Mouse (Mus musculus) spleen, adult 18-20 months (tissue): ENCODE data around the gene Pigu.

Experiments
- DNase-seq, 2 experiments: peaks; one replicate each; pipeline ENCODE4 v3.0.0; 2022; ENCODE audit warnings: mixed read lengths in 2 of 2

Pigu gene

DNA sequence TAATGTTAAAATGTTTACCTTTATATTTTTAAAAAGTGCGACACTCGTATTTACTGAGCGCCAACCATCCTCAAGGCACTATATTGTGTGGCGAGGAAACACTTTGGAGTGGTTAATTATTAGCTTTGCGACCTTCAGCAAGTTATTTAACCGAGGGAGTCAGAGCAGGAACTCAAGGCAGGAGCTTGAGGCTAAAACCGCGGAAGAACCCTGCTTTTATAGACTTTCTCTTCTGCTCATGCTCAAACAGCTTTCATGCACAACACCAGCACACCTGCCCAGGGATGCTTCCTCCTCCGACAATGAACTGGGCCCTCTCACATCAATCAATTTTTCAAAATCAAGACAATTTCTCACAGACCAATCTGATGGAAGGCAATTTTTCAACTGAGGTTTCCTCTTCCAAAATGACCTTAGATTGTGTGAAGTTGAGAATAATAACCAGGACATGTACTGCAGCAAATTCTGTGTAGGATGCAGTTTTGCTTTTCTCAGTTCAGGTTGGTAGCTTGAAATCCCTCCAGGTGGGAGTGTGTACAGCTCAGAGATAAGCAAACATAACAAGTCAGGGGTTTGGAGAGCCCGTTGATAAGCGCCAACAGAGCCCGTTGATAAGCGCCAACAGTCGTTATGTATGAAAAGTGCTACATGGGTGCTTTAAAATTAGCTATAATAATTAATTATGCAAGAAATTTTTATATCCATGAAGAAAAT is 613 bp upstream of the Pigu start:
- peak in 1 of 2 experiments; percentile 18 for DNase-seq

DNA sequence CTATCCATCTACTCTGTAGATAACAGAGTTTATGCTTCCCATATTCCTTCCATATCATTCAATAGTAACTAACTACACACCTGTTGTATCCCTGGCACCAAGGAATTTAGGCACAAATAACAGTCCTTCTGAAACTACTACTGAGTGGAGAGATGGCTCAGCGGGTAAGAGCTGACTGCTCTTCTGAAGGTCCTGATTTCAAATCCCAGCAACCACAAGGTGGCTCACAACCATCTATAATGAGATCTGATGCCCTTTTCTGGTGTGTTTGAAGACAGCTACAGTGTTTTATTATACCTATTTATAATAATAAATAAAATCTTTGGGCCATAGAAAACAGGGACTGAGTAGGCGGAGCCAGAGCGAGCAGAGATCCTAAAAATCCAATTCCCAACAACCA is 2.8 kb downstream of the Pigu start:
- DNase-seq = no peak

DNA sequence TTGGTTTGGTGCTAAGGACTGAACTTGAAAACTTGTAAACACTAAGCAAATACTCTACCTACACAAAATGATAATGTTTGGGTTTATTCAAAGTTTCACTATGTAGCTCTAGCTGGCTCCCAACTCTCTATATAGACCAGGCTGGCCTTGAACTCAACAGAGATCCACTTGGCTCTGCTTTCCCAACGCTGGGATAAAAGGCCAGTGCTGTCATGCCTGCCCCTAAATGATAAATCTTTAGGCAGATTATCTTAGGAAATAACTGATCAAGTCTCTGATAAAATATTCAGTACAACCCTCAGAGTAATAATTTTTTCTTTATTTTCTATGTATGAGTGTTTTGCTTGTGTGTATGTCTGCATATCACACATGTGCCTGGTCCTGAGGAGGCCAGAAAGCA is 10.6 kb downstream of the Pigu start:
- DNase-seq = no peak

DNA sequence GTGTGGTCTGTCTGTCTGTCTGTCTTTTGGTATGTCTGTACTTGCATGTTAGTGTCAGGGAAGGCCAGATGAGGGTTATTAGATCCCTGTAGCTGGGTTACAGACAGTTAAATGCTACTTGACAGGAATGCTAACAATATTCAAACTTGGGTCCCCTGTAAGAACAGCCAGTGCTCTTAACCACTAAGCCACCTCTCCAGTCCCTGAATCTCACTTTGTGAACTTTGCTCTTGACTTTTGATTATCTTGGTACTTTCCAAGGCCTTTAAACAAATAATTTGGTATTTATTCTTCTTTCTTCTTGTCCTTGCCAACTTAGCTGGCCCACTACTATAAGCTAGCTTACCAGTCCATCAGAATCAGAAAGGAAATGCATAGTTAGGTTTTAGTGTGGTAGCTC is 17.1 kb downstream of the Pigu start:
- no peak for DNase-seq

DNA sequence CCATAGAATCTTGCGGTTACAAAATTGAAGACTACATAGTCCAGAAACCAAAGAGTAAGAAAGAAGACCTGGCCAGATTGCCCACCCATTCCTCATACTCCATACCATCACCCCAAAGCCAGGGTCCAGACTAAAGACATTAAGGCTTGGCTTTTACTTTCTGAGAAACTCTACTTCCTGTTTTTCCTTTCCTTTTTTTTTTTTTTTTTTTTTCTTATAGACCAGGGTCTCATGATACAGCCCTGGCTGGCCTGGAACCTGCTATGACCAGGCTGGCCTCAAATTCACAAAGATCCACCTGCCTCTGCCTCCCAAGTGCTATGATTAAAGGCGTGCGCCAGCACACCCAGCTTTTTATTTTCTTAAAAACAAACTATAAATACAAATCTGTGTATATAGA is 21.0 kb downstream of the Pigu start:
- DNase-seq = no peak

DNA sequence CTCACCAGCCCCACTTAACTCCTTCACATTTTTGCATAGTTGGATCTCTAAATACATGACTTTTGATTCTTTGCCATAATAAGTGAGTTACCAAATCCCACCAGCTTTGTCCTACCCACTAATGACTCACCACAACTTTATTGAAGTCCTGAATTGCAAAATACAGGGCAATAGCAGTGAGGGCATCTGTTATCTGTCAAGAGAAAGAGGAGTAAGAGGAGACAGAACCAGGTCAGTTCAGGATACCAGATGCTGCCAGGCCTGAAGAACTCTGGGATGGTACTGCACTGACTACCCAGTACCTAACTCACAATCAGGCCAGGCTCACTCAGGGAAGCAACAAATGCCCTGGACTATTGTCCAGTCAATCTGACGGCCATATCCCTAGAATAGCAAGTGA is 22.0 kb downstream of the Pigu start:
- no peak for DNase-seq

DNA sequence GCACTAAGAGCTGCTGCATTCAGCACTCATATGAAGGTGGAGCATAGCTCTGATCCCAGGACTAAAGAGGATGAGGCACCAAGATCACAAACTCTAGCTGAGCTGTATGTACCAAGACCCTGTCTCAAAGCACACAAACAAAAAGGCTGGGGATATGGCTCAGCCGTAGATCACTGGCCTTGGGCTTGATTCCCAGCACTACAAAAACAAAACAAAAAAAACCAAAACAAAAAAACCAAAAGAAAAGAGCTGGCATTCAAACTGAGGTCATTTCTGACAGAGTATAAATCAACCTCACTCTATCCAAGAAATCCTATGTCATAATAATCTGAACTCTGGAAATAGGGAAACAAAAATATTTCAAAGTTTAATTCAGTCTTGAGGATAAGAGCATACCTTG is 23.8 kb downstream of the Pigu start:
- no peak for DNase-seq

DNA sequence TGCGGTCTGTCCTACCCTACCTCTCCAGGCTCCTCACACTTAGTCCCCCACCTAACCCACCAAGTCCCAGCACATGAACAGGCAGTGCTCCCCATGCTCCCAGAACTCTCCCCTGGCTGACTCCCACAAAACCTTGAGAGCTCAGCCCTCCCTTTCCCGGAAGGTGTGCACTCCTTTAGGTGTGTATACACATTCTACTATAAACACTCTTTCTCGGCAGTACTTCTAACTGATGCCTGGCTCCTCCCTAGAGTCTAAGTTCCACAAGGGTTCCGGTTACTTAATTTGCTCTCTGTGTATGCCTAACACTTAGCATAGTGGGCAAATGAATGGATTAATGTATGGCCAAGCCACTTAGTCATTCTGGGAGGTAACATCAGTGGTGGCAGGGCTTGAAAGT is 25.9 kb downstream of the Pigu start:
- DNase-seq = no peak

DNA sequence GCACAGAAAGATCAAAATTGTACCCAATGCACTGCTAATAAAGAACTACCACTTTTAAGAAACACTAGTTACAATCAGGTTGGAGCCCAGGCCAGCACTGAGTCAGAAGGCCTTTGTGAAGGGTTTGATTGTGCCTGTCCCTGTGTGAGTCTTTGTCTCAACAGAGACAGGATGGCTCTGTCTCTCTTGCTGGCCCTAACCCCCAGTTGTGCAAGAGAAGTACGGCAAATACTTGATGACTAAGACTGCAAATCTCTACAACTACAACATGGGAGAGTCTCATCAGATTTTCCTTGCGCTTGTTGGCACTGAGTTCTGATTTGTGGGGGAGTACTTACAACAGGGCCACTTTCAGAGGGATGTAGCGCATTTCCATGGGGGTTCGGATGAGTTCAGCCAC is 26.4 kb downstream of the Pigu start:
- no peak for DNase-seq

DNA sequence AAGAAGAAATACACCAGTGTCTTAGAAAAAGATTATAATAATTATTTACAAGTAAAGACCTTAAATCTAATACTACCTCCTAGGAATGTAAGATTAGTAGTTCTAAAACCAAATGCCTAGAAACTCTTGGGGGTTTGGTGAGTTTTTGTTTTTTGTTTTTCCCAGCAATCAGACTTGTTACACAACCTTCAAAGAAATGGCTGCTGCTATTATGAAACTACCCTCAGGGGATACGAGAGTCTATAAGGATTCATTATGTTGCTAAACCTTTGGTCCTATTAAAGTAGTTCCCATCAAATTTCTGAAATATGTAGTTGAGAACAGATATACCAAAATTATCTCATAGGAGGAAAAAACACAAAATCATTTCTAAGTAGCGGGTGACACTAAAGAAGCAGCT is 27.5 kb downstream of the Pigu start:
- DNase-seq = no peak

DNA sequence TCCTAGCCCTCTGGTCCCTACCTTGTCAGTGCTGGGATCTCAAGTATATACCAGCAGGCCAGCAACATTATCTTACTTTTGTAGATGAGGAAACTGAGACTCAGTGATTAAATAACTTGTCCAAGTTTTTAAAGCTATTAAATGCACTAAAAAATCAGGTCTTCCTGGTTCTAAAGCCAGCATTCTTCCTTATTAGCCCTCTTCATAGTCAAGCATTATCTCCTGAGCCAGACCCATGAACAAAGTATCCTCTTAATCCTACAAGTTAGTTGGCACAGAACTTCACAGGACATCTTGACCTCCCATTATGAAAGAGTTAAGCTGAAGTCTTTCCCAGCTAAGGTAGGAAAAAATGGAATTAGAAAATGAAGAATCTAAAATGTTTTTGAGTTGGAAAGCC is 28.3 kb downstream of the Pigu start:
- no peak for DNase-seq

DNA sequence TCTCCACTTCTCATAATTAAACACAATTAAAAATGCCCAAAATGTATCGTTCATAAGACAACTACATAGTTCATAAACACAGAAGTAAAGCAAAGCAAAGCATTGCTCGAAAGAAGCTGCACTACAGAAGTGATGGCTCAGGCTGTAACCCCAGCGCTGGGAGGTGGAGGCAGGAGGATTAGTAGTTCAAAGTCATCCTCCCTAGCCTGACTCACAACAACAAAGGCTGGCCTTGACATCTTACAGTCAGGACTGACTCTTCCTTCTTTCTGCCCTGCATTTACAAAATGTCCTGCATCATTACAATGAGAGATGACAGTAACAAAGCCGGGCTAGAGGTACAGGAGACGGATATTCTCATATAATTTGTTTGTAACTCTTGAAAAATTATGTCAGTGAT is 29.3 kb downstream of the Pigu start:
- no peak for DNase-seq

DNA sequence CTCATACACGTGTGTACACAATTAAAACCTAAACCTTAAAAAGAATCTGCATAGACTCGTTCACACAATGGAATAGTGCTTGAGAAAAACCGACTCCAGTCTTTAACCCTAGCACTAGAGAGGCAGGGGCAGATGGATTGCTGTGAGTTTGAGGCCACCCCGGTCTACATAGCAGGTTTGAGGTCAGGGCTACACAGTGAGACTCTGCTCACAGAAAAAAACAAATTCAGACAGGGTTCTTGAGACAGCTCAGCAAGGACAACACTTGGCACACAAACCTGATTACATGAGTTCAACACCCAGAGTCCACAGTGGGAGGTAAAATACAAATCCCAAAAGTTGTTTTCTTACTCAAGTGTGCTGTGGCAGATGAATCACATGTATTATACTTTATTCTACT is 31.2 kb downstream of the Pigu start:
- no peak for DNase-seq

DNA sequence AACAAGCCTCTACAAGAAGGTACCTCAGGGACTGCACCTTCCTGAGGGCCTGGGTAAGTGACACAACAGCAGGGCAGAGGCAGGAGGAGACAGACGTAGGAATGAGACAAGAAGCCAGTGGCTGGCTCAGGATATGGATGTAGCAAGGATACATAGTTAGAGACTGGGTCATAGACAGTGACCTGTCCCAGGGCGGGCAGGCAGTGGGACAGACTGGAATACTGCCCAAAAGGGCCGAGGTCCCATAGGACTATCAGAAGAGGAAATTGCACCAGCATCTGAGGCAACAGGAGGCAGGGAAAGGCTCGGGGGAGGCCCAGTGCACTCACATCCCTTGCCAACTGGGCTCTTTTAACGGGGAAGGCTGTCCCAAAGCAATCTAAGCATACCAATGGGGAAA is 36.6 kb downstream of the Pigu start:
- DNase-seq = no peak

DNA sequence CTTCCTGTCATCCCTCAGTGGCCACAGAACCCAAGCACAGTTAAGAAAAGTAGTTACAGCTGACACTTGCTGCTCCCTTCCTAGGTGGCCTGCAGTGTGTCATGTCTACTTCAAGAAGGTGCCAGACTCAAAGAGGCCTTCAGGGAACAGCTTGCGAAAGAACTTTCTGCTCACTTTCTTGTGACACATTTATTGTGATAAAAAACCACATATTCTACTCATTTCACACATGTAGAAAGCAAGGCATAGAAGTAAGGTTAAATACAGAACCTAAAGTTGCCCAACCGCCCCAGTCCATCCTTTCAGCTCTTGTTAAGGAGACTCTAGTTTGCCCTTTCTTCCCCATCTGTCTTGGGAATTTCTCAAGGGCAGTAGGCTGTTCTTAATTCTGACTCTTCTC is 38.6 kb downstream of the Pigu start:
- DNase-seq = no peak

DNA sequence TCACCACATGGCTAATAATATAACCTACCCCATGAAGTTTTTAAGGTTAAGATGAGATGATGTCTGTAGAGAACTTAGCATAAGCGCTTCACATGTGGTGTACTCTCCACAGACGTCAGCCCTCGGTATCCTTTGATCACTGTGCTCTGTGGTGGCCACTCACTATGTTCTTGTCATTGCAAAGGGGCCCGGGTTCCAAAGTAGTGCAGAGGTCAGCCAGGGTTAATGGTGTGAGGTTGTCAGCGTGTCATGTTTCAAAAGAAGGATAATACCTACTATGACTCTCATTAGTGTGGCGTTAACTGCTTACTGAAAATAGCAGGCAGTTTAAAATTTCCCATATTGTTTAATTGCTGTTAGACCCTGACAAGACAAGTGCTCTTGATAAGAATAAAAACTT is 43.6 kb downstream of the Pigu start:
- DNase-seq = no peak

DNA sequence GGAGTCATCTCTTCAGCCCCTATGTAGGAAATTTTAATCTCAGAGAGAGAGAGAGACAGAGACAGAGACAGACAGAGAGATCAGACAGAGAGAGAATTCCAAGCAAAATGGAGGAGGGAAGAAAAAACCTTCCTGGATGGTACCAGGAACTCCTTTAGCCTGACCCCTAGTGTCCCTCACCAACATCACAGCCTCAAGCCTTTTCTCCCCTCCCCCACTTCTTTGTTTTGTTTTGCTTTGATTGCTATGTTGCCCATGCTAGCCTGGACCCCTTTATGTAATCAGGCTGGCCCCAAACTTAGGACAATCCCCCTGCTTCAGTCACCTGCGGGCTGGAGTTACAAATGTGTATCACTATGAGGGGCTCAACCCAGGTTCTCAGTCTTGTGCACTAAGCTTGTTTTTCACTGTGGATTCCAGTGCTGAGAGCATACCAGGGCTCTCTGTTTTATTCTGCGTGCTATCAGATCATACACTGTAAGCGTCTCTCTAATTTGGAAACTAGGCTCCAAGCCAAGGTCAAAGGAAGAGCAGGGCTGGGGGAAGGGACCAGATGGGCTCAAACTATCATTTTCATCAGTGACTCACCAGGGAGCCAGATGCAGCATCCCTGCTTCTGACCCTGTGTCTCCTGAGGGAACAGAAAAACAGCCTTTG is 48.2 kb downstream of the Pigu start:
- DNase-seq = no peak

DNA sequence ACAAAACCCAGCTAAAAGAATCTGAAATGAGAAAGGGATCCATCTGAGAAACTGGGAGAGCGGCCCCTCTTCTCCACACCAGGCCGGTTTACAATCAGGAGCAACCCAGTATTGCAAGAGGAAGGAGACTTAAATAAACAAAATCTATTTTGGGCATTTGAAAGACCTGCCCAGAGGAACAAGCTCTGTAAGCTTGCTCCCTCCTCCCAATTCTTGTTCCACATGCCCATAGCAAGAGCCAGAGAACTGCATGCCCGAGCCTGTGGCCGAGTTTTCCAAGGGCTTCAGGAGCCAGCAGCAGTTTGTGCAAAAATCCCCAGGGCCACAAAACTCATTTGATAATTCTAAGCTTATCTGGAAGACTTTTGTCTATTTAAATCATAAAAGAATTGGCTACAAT is 57.7 kb downstream of the Pigu start:
- no peak for DNase-seq

DNA sequence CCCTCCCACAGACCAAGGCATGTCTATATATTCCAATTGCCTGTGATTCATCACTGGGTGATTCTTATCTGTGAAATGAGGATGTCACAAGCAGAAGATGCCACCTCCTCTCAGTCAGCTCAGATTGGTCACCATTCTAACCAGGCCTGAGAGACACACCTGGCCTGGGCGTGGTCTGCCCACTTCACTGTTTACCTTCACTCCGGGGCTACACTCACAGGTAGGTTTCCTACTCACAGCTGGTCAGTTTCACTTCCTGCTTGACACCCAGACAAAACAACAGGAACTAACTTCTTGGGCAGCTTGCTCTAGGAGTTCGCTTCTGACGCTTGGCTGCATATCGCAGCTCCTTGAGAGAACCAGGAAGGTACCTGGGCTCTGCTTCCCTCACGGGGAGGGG is 61.8 kb downstream of the Pigu start:
- no peak for DNase-seq

DNA sequence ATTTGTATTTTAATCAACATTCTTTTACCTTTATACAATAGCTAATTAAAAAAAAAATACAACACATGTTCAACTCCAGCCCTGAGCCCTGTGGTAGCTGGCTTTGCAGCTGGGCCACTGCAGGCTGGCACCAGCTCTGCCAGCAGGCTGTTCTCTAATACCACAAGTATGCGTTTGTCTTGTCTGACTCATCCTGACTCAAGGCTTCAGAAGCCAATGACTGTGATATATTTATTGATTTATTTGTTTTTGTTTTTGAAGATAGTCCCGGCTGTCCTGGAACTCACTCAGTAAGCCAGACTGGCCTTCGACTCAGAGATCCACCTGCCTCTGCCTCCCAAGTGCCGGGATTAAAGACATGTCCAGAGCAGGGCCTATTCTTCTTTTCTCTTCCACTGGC is 63.3 kb downstream of the Pigu start:
- DNase-seq = no peak

DNA sequence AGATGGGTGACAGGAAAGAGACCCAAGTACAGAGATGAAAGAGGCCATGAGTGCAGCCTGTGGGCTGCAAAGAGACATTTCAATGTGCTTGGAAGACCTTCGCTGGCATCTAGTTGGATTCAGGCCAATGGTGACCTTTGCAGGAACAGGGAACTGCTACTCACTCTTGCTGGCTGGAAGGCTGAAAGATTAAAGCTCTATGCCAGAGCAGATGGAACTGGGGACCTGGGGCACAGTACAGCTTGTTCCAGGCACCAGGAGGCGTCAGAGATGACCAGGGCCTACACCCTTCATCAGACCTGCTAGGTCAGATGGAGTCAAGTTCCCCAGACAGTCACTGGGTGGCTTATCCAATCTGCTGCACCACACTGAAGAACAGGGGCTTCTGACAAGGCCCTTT is 63.8 kb downstream of the Pigu start:
- no peak for DNase-seq

DNA sequence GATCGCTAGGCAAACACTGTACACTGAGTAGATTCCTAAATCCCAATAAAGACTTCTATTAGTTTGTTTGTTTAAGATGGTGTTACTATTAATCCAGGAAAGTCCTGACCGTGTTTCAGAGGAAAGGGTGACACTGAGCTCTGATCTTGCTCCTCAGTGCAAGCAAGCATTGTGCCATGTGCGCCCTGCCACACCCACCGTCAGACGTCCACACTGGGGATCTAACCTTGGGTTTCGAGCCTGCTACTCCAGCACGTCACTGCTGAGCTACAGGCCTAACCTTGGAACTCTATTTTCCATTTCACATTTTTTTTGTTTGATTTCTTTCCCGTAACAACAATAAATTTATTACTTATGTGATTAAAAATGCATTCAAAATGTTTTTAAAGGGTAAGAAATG is 67.2 kb downstream of the Pigu start:
- no peak for DNase-seq

DNA sequence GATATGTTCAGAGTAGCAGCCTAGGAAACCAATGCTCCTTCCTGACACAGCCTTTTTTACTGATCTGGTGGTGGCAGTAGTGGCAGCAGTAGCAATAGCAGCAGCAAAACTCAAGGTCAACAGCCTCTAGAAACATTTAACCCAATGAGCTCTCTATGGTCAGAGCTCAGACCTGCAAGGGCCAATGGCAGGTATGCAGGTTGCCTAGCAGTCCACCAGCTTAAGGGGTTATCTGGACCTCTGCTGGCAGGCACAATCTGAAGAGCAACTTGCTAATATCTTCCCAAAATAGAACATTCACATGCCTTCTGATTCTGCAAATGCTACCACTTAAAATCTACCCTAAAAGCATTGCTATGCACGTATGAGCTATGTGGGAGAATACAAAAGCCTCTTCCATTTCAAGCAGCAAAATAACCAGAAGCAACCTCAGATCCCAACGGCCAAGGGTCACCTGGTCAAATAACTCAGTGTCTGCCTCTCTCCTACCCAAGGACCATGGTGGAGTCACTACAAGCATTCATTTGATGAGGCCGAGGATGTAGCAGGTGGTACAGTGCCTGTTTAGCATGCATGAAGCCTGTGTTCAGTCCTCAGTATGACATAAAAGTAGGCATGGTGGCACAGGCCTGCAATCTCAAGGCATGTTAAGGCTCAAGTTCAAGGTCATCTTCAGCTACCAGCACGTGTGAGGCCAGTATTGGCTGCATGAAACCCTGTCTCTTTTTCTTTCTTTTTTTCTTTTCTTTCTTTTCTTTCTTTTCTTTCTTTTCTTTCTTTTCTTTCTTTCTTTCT is 69.6 kb downstream of the Pigu start:
- DNase-seq = no peak

DNA sequence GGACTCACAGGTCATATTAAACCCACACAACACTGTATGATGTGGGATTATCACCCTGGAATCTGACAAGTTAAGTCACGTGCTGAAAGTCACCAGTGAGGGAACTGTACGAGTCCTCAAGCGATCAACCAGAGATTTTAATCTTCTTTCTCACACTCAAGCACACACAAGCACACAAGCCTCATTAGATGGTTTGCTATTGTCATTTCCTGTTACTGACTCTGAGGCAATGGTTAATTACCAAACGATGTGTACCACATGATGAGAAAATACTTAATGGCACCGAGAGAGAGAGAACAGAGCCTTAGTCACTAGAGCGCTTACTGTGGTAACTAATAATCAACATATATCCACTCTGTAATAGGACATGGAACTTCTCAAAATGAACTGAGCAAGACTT is 71.5 kb downstream of the Pigu start:
- DNase-seq = no peak
